Mouse (Mus musculus) heart, adult 8-10 months (tissue): ENCODE results near the gene Ift20. TPM values are rescaled to one million over a fixed set of nuclear protein-coding genes. Genes with fewer than 3 reads are reported as not detected.

Experiments used
- DNase-seq: peaks from one replicate; pipeline ENCODE4 v3.0.0; 2022; ENCODE audit warnings: low spot score
- total RNA-seq, 4 experiments: library from RNA; stranded (reverse); gene quantifications; 2 replicates each; pipeline ENCODE4 v1.2.4; 2022

The Ift20 gene
- 10 to 100 TPM; 30.3 to 36.6 (median 35.8) TPM for total RNA-seq

DNA sequence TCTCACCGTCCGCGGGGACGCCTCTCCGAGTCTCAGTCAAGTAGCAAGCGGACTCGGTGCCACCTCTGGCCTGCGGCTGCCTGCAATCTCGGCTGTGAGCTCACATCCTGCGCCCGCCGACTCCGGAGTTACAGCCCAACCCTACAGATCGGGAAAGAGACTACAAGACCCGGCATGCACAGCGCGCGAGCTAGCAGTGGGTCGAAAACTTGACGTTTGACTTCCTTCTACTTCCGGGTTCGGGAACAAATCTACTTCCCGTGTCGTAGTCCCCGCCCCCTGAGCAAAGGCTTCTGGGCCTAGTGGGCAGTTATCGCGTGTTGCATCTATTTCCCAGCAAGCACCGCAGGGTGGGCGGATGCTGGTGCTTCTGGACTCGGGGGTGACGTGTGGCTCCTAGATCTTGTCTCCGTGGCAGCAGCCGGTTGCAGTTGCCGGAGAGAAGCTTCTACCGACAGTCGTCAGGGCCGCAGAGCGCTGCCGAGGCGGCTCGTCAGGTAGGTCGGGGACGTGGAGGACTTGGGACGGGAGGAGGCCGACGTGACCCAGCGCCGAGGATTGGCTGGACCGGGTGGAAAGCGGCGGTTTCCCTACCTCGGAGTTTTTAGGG is at the start of gene Ift20, which contains the start of gene Tnfaip1:
Ift20 (plus strand) TSS at position 282 of the 610 bp plus-strand sequence.
Tnfaip1 (minus strand) TSS at position 253 of the 610 bp plus-strand sequence.
- peak; percentile 99 for DNase-seq

DNA sequence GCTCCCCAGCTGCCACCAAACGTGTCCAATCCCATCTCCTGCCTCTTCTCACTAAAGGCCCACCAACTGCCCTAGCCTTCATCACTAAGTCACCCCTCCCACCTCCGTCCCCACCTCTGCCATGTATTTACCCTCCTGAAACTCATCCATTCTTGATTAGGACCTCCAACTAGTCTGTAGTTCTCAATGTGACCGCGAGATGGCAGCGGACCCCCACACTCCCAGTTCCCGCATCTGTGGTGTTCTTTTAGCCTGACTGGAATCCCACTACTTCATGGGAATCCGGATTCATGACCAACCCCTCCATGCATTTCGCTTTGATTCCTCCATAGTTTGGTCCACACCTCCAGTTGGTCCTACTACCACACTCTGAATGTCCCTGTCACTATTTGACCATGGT is 48.0 kb upstream of the Ift20 start:
- DNase-seq, result peak; percentile 63

GRCm38 (mm10) chr11:78490781-78491241 is 45.4 kb upstream of the Ift20 start:
- no peak for DNase-seq

GRCm38 (mm10) chr11:78495904-78496303 is 40.3 kb upstream of the Ift20 start:
- DNase-seq, result no peak

DNA sequence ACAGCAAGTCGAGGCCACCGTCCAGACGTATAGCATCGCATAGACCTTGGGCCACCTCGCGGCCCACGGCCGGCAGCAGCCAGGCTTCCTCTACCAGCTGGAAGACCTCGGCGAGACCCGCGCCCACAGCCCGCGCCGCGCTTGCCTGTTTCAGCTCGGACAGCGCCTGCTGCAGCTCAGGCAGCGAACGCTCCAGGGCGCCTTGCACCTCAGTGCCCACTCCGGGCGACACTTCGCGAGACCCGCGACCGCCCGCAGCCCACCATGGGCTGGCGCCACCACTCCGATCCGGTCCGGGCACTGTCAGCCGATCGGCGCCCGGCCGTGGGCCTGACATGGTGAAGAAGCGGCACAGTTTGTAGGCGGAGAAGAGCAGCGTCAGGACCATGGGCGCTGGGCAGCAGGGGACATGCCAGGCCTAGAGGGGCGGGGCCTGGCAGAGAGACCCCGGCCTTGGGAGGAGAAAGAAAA is 39.1 kb upstream of the Ift20 start:
- DNase-seq, result no peak

DNA sequence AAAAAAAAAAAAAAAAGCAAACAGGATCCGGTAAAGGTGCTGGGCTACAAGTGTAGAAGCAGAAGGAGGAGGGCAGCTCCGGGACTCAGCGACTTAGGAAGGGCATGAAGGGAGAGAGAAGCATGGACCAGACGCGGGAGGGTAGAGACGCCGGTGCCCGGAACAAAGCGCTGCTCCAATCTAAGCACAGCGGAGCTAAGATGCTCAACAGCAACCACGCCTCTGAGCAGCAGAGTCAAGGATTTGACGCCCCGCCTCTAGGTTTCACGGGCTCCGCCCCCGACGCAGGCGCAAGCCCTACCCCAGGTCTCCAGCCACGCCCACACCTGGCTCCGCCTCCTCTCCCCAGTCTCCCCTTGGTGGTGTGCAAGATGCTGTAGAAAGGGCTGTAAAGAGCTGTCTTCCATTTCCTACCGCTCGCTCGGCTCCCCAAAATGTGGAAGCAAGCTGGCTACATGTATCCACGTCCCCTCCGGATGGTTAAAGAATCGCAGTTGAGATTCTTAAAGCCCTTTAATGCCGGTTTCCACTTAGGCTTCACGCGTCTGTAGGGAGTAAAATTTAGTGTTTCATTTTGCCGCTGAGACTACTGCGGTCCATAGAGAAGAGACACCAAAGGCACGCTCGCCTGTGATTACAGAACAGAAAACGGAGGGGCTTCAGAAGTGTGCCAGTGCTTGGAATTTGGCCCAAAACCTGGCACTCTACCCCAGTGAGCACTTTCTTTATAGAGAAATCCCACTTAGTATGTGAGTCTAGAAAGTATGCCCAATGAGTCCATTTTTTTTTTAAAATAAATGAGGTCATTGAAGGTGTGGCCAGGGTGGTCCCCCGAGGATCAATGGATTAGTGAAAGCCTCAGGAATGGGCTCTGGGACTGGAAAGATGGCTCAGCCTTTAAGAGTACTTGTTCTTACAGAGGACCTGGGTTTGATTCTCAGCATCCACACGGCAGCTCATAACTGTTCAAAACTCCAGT is 38.3 kb upstream of the Ift20 start, which contains the start of gene Sarm1:
Sarm1 (minus strand) TSS at position 211 of the 979 bp plus-strand sequence.
- peak; percentile 91 for DNase-seq

GRCm38 (mm10) chr11:78499004-78499403 is 37.2 kb upstream of the Ift20 start, which contains the start of gene Vtn:
TSS of gene Vtn (plus strand) at chr11:78499091.
- DNase-seq, result peak; percentile 39

DNA sequence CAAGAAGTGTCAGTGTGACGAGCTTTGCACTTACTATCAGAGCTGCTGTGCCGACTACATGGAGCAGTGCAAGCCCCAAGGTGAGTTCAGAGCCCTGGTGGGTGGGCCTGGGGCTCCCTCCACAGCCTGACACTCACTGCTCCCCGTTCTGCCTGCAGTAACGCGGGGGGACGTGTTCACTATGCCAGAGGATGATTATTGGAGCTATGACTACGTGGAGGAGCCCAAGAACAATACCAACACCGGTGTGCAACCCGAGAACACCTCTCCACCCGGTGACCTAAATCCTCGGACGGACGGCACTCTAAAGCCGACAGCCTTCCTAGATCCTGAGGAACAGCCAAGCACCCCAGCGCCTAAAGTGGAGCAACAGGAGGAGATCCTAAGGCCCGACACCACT is 36.6 kb upstream of the Ift20 start:
- DNase-seq, result no peak

GRCm38 (mm10) chr11:78500623-78501202 is 35.4 kb upstream of the Ift20 start:
- DNase-seq, result no peak

DNA sequence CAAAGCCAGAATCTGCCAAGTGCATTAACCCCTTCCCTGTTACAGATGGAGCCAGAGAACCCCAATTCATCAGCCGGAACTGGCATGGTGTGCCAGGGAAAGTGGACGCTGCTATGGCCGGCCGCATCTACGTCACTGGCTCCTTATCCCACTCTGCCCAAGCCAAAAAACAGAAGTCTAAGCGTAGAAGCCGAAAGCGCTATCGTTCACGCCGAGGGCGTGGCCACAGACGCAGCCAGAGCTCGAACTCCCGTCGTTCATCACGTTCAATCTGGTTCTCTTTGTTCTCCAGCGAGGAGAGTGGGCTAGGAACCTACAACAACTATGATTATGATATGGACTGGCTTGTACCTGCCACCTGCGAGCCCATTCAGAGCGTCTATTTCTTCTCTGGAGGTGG is 34.6 kb upstream of the Ift20 start:
- no peak for DNase-seq

GRCm38 (mm10) chr11:78502909-78503650 is 33.1 kb upstream of the Ift20 start, which contains the start of gene Sebox:
TSS of gene Sebox (plus strand) at chr11:78503447.
- no peak for DNase-seq

GRCm38 (mm10) chr11:78505430-78505829 is 30.7 kb upstream of the Ift20 start:
- no peak for DNase-seq

GRCm38 (mm10) chr11:78509148-78509547 is 27.0 kb upstream of the Ift20 start:
- no peak for DNase-seq

DNA sequence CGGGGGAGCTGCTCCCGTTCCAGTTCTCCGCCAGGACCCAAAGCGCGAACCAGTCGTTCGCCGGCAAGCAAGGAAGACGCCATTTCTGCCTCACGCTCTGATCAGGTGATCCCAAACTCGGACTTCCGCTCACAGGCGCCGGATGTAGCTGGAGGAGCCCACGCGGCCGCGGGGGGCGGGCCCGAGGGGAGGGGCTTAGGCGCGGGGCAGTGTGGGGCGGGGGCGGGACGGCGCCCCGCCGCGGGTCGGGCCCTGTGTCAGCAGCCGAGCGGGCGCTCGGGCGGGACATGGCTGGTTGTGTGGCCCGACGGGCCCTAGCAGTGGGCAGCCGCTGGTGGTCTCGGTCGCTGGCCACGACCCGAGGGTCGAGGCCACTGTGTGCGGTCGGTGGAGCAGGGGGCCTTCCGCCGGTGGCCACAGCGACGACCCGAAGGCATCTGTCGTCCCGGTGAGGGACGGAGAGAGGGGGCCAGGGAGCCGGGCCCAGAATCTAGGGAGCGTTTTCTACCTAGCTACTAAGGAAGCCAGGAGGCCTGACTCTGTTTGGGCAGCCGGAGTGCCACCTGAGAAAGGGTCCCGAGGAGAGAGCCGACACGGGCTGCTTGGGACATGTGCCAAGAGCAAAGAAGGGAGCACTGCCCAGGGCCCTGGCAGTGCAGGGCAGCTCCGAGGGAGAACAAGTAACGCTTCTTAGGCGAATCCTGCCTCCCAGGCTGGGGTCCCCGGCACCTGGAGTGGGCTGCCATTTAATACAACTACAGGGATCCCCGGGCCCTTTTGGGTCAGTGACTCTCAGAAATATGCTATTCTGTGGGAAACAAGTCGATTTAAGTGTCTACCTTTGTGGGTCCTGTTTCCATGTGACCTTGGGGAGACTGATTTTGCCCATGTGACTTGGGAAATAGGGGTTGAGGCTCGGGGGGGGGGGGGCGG is 23.9 kb upstream of the Ift20 start, which contains the start of the genes Tmem199 and Poldip2:
Tmem199 (minus strand) TSS at position 148 of the 933 bp plus-strand sequence.
Poldip2 (plus strand) TSS at position 169 of the 933 bp plus-strand sequence.
- peak; percentile 88 for DNase-seq

DNA sequence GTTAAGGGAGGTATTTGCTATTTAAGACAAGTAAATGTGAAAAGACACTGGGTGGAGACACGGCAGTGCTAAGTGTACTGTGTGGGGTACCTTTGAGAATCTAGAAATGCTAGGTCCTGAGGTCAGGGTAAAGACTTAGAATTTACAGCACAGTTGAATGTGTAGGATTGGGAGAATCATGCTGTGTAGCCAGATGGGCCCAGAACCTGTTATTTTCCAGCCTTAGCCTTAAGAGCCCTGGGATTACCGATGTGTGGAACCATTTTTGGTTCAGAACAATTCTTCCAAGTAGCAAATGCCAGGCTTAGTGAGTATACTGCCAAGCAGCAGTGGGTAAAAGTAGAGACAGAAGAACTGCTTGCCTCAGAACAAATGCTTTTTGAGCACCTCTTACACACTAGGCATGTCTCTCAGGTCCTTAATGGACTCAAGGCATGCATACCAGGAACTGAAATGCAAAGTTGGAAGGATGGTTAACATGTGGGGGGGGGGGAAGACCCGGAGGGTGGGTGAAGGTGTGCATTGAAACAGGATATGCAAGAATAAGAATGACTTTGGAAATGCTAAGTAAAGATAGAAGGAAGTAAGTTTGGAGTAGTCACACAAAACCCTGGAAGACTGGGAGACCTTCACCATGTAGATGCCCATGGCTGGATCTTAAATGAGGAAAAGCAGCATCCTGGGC is 22.9 kb upstream of the Ift20 start:
- no peak for DNase-seq

GRCm38 (mm10) chr11:78515549-78516325 is 20.4 kb upstream of the Ift20 start:
- no peak for DNase-seq

DNA sequence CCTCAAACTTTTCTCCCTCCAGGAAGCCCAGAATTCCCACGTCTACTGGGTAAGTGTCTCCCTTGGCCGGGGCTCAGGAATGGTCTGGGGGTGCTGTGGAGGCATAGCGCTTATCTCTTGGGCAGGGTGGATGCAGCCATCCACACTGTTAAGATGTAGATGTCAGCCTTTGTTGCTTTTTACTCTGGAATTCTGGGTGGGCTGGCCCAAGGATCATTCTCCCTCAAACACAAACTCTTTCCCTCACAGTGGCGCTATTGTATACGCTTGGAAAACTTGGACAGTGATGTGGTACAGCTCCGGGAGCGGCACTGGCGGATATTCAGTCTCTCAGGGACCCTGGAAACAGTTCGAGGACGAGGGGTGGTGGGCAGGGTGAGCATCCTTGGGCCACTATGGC is 17.2 kb upstream of the Ift20 start:
- DNase-seq, result no peak

GRCm38 (mm10) chr11:78521880-78522279 is 14.3 kb upstream of the Ift20 start:
- no peak for DNase-seq
